ENCODE assay signal across 18 mouse cellular contexts in the genomic region with DNA sequence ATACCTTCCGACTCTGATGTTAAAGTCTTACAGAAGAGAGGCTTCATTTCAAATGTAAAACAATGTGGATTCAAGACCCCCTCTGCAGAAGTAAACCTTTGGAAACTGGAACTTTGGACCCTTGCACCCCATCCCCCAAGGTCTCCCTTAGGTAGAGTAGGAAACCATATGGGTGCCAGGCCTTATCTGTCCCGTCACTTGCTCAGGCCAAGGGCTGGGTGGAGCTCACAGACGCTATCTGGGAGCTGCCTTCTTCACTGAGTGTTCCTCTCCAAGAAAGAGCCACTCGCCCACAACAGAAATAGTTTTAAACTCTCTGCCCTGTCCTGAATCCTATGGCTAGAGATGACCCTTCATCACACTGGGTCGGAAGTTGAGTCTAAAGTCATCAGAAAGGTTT. TPM values are rescaled to one million over a fixed set of nuclear protein-coding genes. Genes with fewer than 3 reads are reported as not detected.
DNase-seq lines count a peak whose midpoint lies in the region; ATAC-seq and TF ChIP-seq lines count a peak whose summit lies in the region.
"Had no signal": no experiment of that assay in that cellular context is flagged by ENCODE, and none has a peak within 500 bp of the region (broad histone marks: within the 10 kb centered on the region; RNA-seq: fewer than 3 reads in every experiment).

No protein-coding gene starts in this region.

- H3K4me1 ChIP-seq in forebrain, embryonic 10.5 days = peaks cover 24% of the 10 kb centered on the region
- H3K4me1 ChIP-seq in forebrain, embryonic 14.5 days (ENCODE audit: control insufficient read depth, insufficient read depth, low read length) = peaks cover 5% of the 10 kb centered on the region; the same call in 1 of the 2 replicates
- H3K4me1 ChIP-seq in stomach, embryonic 14.5 days (ENCODE audit: control insufficient read depth, insufficient read depth, low read length) = peaks cover 5% of the 10 kb centered on the region; the same call in 1 of the 2 replicates
- peaks cover 3% of the 10 kb centered on the region; the same call in 1 of the 2 replicates for H3K4me1 ChIP-seq in stomach, postnatal 0 days (replicated peaks; ENCODE audit: control insufficient read depth, insufficient read depth)
- H3K4me1 ChIP-seq in liver, embryonic 16.5 days (ENCODE audit: control insufficient read depth, low read depth, low read length) = peaks cover 57% of the 10 kb centered on the region
- peaks cover 19% of the 10 kb centered on the region for H3K4me1 ChIP-seq in hindbrain, embryonic 10.5 days (replicated peaks)

- H3K4me3 ChIP-seq in forebrain, embryonic 10.5 days = no peak overlapping the region
- H3K4me3 ChIP-seq in forebrain, embryonic 14.5 days (ENCODE audit: low read depth, low read length) = no peak overlapping the region
- H3K4me3 ChIP-seq in stomach, embryonic 14.5 days (ENCODE audit: low read depth, low read length) = no peak overlapping the region
- H3K4me3 ChIP-seq in stomach, postnatal 0 days (ENCODE audit: low read depth, low read length) = no peak overlapping the region
- H3K4me3 ChIP-seq in liver, embryonic 16.5 days (ENCODE audit: low read depth, low read length) = peak overlapping the region; percentile 85
- no peak overlapping the region for H3K4me3 ChIP-seq in hindbrain, embryonic 10.5 days
- H3K4me3 ChIP-seq: embryonic facial prominence, embryonic 13.5 days; forebrain, embryonic 13.5 days; midbrain, embryonic 12.5 days; myocyte had no signal

- 84% methylated on average over 5 of the region's 5 CpGs for WGBS in forebrain, embryonic 10.5 days
- 83% methylated on average over 5 of the region's 5 CpGs for WGBS in forebrain, embryonic 14.5 days
- WGBS in stomach, embryonic 14.5 days = 77% methylated on average over 5 of the region's 5 CpGs
- WGBS in stomach, postnatal 0 days = 77% methylated on average over 5 of the region's 5 CpGs
- 19% methylated on average over 5 of the region's 5 CpGs for WGBS in liver, embryonic 16.5 days (ENCODE audit: insufficient replicate concordance)
- 85% methylated on average over 5 of the region's 5 CpGs for WGBS in hindbrain, embryonic 10.5 days

- DNase-seq in forebrain, embryonic 10.5 days (ENCODE audit: extremely low spot score, low spot score) = no peak
- no peak for DNase-seq in forebrain, embryonic 14.5 days (ENCODE audit: low spot score)
- DNase-seq in stomach, postnatal 0 days (ENCODE audit: low spot score) = no peak
- DNase-seq in right cerebral cortex, postnatal 4 days = no peak
- DNase-seq in ovary, adult 18-20 months (ENCODE audit: low spot score) = no peak
- DNase-seq in hindbrain, embryonic 10.5 days (ENCODE audit: low spot score) = no peak
- DNase-seq: cerebellum, adult 11-12 months; kidney, adult 11 months; kidney, postnatal 25 days; thymus, postnatal 25 days had no signal

- H3K36me3 ChIP-seq in forebrain, embryonic 10.5 days (replicated peaks) = no peaks in the 10 kb centered on the region
- H3K36me3 ChIP-seq in forebrain, embryonic 14.5 days (ENCODE audit: control insufficient read depth, insufficient read depth, low read length) = no peaks in the 10 kb centered on the region
- no peaks in the 10 kb centered on the region for H3K36me3 ChIP-seq in stomach, embryonic 14.5 days (ENCODE audit: control insufficient read depth, insufficient read depth, low read length)
- H3K36me3 ChIP-seq in stomach, postnatal 0 days (ENCODE audit: control insufficient read depth, insufficient read depth, low read length) = no peaks in the 10 kb centered on the region
- H3K36me3 ChIP-seq in liver, embryonic 16.5 days (ENCODE audit: control insufficient read depth, insufficient read depth) = no peaks in the 10 kb centered on the region
- H3K36me3 ChIP-seq in hindbrain, embryonic 10.5 days = no peaks in the 10 kb centered on the region
- H3K36me3 ChIP-seq: embryonic facial prominence, embryonic 13.5 days; midbrain, embryonic 12.5 days had no signal

- no peak for TF ChIP-seq CTCF in stomach, postnatal 0 days (IDR thresholded peaks at IDR 0.05; ENCODE audit: low read depth)

- no peak overlapping the region for H3K9ac ChIP-seq in forebrain, embryonic 14.5 days (ENCODE audit: low read length)
- no peak overlapping the region for H3K9ac ChIP-seq in stomach, embryonic 14.5 days (replicated peaks; ENCODE audit: low read depth, low read length)
- H3K9ac ChIP-seq in stomach, postnatal 0 days (ENCODE audit: low read length) = no peak overlapping the region
- peak overlapping the region; percentile 98 for H3K9ac ChIP-seq in liver, embryonic 16.5 days (ENCODE audit: low read depth, low read length)
- H3K9ac ChIP-seq: forebrain, embryonic 13.5 days; midbrain, embryonic 12.5 days had no signal

- H3K27me3 ChIP-seq in forebrain, embryonic 10.5 days (ENCODE audit: poor library complexity, severe bottlenecking) = no peaks in the 10 kb centered on the region
- no peaks in the 10 kb centered on the region for H3K27me3 ChIP-seq in forebrain, embryonic 14.5 days (replicated peaks; ENCODE audit: control insufficient read depth, insufficient read depth, low read length)
- no peaks in the 10 kb centered on the region for H3K27me3 ChIP-seq in stomach, embryonic 14.5 days (ENCODE audit: control insufficient read depth, insufficient read depth, low read length)
- no peaks in the 10 kb centered on the region for H3K27me3 ChIP-seq in stomach, postnatal 0 days (ENCODE audit: control insufficient read depth, insufficient read depth, low read length)
- no peaks in the 10 kb centered on the region for H3K27me3 ChIP-seq in liver, embryonic 16.5 days (ENCODE audit: control insufficient read depth, insufficient read depth, low read depth, low read length)
- no peaks in the 10 kb centered on the region for H3K27me3 ChIP-seq in hindbrain, embryonic 10.5 days (ENCODE audit: insufficient read depth, poor library complexity, severe bottlenecking)
- H3K27me3 ChIP-seq: embryonic facial prominence, embryonic 13.5 days had no signal

- no peak overlapping the region for H3K4me2 ChIP-seq in forebrain, embryonic 14.5 days (ENCODE audit: low read length)
- H3K4me2 ChIP-seq in stomach, embryonic 14.5 days (replicated peaks; ENCODE audit: low read depth, low read length) = no peak overlapping the region
- no peak overlapping the region for H3K4me2 ChIP-seq in stomach, postnatal 0 days (replicated peaks; ENCODE audit: low read depth)
- peak overlapping the region; percentile 74 for H3K4me2 ChIP-seq in liver, embryonic 16.5 days (ENCODE audit: low read depth, low read length)
- H3K4me2 ChIP-seq: midbrain, embryonic 12.5 days had no signal

- no peaks in the 10 kb centered on the region for H3K9me3 ChIP-seq in forebrain, embryonic 10.5 days
- H3K9me3 ChIP-seq in forebrain, embryonic 14.5 days (replicated peaks; ENCODE audit: control insufficient read depth, low read length) = no peaks in the 10 kb centered on the region
- no peaks in the 10 kb centered on the region for H3K9me3 ChIP-seq in stomach, embryonic 14.5 days (ENCODE audit: control insufficient read depth, low read depth, low read length)
- no peaks in the 10 kb centered on the region for H3K9me3 ChIP-seq in stomach, postnatal 0 days (ENCODE audit: control insufficient read depth, low read length)
- H3K9me3 ChIP-seq in liver, embryonic 16.5 days (replicated peaks; ENCODE audit: control insufficient read depth, low read length) = no peaks in the 10 kb centered on the region
- no peaks in the 10 kb centered on the region for H3K9me3 ChIP-seq in hindbrain, embryonic 10.5 days
- H3K9me3 ChIP-seq: embryonic facial prominence, embryonic 13.5 days; forebrain, embryonic 13.5 days; midbrain, embryonic 12.5 days had no signal

- peak overlapping the region; percentile 98 for H3K27ac ChIP-seq in forebrain, embryonic 10.5 days
- no peak overlapping the region for H3K27ac ChIP-seq in forebrain, embryonic 14.5 days (ENCODE audit: low read depth, low read length)
- H3K27ac ChIP-seq in stomach, embryonic 14.5 days (ENCODE audit: low read length) = no peak overlapping the region
- no peak overlapping the region for H3K27ac ChIP-seq in stomach, postnatal 0 days (replicated peaks)
- peak overlapping the region; percentile 99 for H3K27ac ChIP-seq in liver, embryonic 16.5 days (ENCODE audit: low read length)
- no peak overlapping the region for H3K27ac ChIP-seq in hindbrain, embryonic 10.5 days
- H3K27ac ChIP-seq: forebrain, embryonic 13.5 days; hindbrain, embryonic 14.5 days; midbrain, embryonic 12.5 days had no signal

- no peak for ATAC-seq in forebrain, embryonic 14.5 days
- ATAC-seq in stomach, embryonic 14.5 days (ENCODE audit: insufficient number of reproducible peaks, insufficient read depth, low FRiP score, low read depth) = peak; percentile 59; the same call in 1 of the 2 replicates
- ATAC-seq in stomach, postnatal 0 days (ENCODE audit: low FRiP score, low TSS enrichment) = no peak
- peak; percentile 87 for ATAC-seq in liver, embryonic 16.5 days (ENCODE audit: low read depth)
- ATAC-seq: forebrain, embryonic 13.5 days had no signal

- TF ChIP-seq EP300 in stomach, postnatal 0 days (optimal IDR thresholded peaks at IDR 0.05) = no peak

RNA-seq across cellular contexts. Expression of a gene that starts 1.4 kb away (rescaled TPM):
- polyA plus RNA-seq in forebrain, embryonic 10.5 days (2016; fragmentation: Nextera tagmentation; extraction: Ambion mirVana) = 48.3 and 48.6 TPM in 2 replicates
- 27.9 and 28.1 TPM in 2 replicates for polyA plus RNA-seq in forebrain, embryonic 14.5 days (2014; fragmentation: Nextera tagmentation; extraction: Ambion mirVana)
- 38.8 and 41.0 TPM in 2 replicates for polyA plus RNA-seq in stomach, embryonic 14.5 days (2014; fragmentation: Nextera tagmentation; extraction: Ambion mirVana)
- polyA plus RNA-seq in stomach, postnatal 0 days (2015; fragmentation: Nextera tagmentation; extraction: Ambion mirVana) = 28.0 and 28.2 TPM in 2 replicates
- 30.8 and 31.5 TPM in 2 replicates for polyA plus RNA-seq in liver, embryonic 16.5 days (2015; fragmentation: Nextera tagmentation; extraction: Ambion mirVana)
- 41.1 and 45.6 TPM in 2 replicates for polyA plus RNA-seq in hindbrain, embryonic 10.5 days (2016; fragmentation: Nextera tagmentation; extraction: Ambion mirVana)

RNA-seq across cellular contexts. Expression of a gene that starts 7.2 kb away (rescaled TPM):
- polyA plus RNA-seq in forebrain, embryonic 10.5 days (2016; fragmentation: Nextera tagmentation; extraction: Ambion mirVana) = 3,082 and 4,268 TPM in 2 replicates
- 33.0 and 82.9 TPM in 2 replicates for polyA plus RNA-seq in forebrain, embryonic 14.5 days (2014; fragmentation: Nextera tagmentation; extraction: Ambion mirVana)
- 93.0 and 133 TPM in 2 replicates for polyA plus RNA-seq in stomach, embryonic 14.5 days (2014; fragmentation: Nextera tagmentation; extraction: Ambion mirVana)
- polyA plus RNA-seq in stomach, postnatal 0 days (2015; fragmentation: Nextera tagmentation; extraction: Ambion mirVana) = 0.18 TPM in 1 of 2 replicates, not detected in the other
- 43.7 and 47.4 TPM in 2 replicates for polyA plus RNA-seq in liver, embryonic 16.5 days (2015; fragmentation: Nextera tagmentation; extraction: Ambion mirVana)
- 3,492 and 3,546 TPM in 2 replicates for polyA plus RNA-seq in hindbrain, embryonic 10.5 days (2016; fragmentation: Nextera tagmentation; extraction: Ambion mirVana)
- polyA plus RNA-seq: liver, adult 2 months; myocyte had no signal

RNA-seq across cellular contexts. Expression of a gene that starts 14.4 kb away (rescaled TPM):
- 2,180 and 3,072 TPM in 2 replicates for polyA plus RNA-seq in forebrain, embryonic 10.5 days (2016; fragmentation: Nextera tagmentation; extraction: Ambion mirVana)
- 2,348 and 2,639 TPM in 2 replicates for polyA plus RNA-seq in forebrain, embryonic 14.5 days (2014; fragmentation: Nextera tagmentation; extraction: Ambion mirVana)
- polyA plus RNA-seq in stomach, embryonic 14.5 days (2014; fragmentation: Nextera tagmentation; extraction: Ambion mirVana) = 2,281 and 2,565 TPM in 2 replicates
- 317 and 411 TPM in 2 replicates for polyA plus RNA-seq in stomach, postnatal 0 days (2015; fragmentation: Nextera tagmentation; extraction: Ambion mirVana)
- polyA plus RNA-seq in liver, embryonic 16.5 days (2015; fragmentation: Nextera tagmentation; extraction: Ambion mirVana) = 72,809 and 72,929 TPM in 2 replicates
- polyA plus RNA-seq in hindbrain, embryonic 10.5 days (2016; fragmentation: Nextera tagmentation; extraction: Ambion mirVana) = 2,485 and 2,589 TPM in 2 replicates

RNA-seq across cellular contexts. Expression of a gene that starts 17.8 kb away (rescaled TPM):
- 6.1 and 10.1 TPM in 2 replicates for polyA plus RNA-seq in forebrain, embryonic 10.5 days (2016; fragmentation: Nextera tagmentation; extraction: Ambion mirVana)
- polyA plus RNA-seq in forebrain, embryonic 14.5 days (2014; fragmentation: Nextera tagmentation; extraction: Ambion mirVana) = 1.1 and 1.6 TPM in 2 replicates
- polyA plus RNA-seq in stomach, embryonic 14.5 days (2014; fragmentation: Nextera tagmentation; extraction: Ambion mirVana) = 0.71 TPM in 1 of 2 replicates, not detected in the other
- 0.18 TPM in 1 of 2 replicates, not detected in the other for polyA plus RNA-seq in stomach, postnatal 0 days (2015; fragmentation: Nextera tagmentation; extraction: Ambion mirVana)
- 158 and 159 TPM in 2 replicates for polyA plus RNA-seq in liver, embryonic 16.5 days (2015; fragmentation: Nextera tagmentation; extraction: Ambion mirVana)
- 6.2 and 6.4 TPM in 2 replicates for polyA plus RNA-seq in hindbrain, embryonic 10.5 days (2016; fragmentation: Nextera tagmentation; extraction: Ambion mirVana)
- polyA plus RNA-seq: liver, adult 2 months had no signal

RNA-seq across cellular contexts. Expression of a gene that starts 27.3 kb away (rescaled TPM):
- 3,944 and 5,635 TPM in 2 replicates for polyA plus RNA-seq in forebrain, embryonic 10.5 days (2016; fragmentation: Nextera tagmentation; extraction: Ambion mirVana)
- 5,936 and 7,230 TPM in 2 replicates for polyA plus RNA-seq in forebrain, embryonic 14.5 days (2014; fragmentation: Nextera tagmentation; extraction: Ambion mirVana)
- 6,035 and 6,415 TPM in 2 replicates for polyA plus RNA-seq in stomach, embryonic 14.5 days (2014; fragmentation: Nextera tagmentation; extraction: Ambion mirVana)
- polyA plus RNA-seq in stomach, postnatal 0 days (2015; fragmentation: Nextera tagmentation; extraction: Ambion mirVana) = 728 and 926 TPM in 2 replicates
- polyA plus RNA-seq in liver, embryonic 16.5 days (2015; fragmentation: Nextera tagmentation; extraction: Ambion mirVana) = 165,200 and 165,281 TPM in 2 replicates
- polyA plus RNA-seq in hindbrain, embryonic 10.5 days (2016; fragmentation: Nextera tagmentation; extraction: Ambion mirVana) = 4,383 and 4,938 TPM in 2 replicates
- polyA plus RNA-seq: myocyte had no signal

Comparison
In these comparisons a context has a peak if more than half of its experiments do, and no peak if none do; other contexts are left out.
1. H3K27ac ChIP-seq: peak in forebrain, embryonic 10.5 days (single experiment) and liver, embryonic 16.5 days (single experiment); none in forebrain, embryonic 14.5 days (single experiment), stomach, embryonic 14.5 days (single experiment), stomach, postnatal 0 days (single experiment) and hindbrain, embryonic 10.5 days (single experiment).
2. ATAC-seq: peak in stomach, embryonic 14.5 days (single experiment) and liver, embryonic 16.5 days (single experiment); none in forebrain, embryonic 14.5 days (single experiment) and stomach, postnatal 0 days (single experiment).
3. RNA of a gene that starts 7.2 kb away (polyA plus RNA-seq): 3,082 to 4,268 TPM in forebrain, embryonic 10.5 days, 3,492 to 3,546 TPM in hindbrain, embryonic 10.5 days, 93.0 to 133 TPM in stomach, embryonic 14.5 days, 33.0 to 82.9 TPM in forebrain, embryonic 14.5 days and 43.7 to 47.4 TPM in liver, embryonic 16.5 days; 0.18 TPM in stomach, postnatal 0 days; every median in the first group is over 10 times any median in the second.
4. RNA of a gene that starts 14.4 kb away (polyA plus RNA-seq): 72,809 to 72,929 TPM in liver, embryonic 16.5 days; 2,180 to 3,072 TPM in forebrain, embryonic 10.5 days, 2,485 to 2,589 TPM in hindbrain, embryonic 10.5 days, 2,281 to 2,565 TPM in stomach, embryonic 14.5 days, 2,348 to 2,639 TPM in forebrain, embryonic 14.5 days and 317 to 411 TPM in stomach, postnatal 0 days; every median in the first group is over 10 times any median in the second.